Mouse (Mus musculus) kidney, adult 2 months (tissue): ENCODE results near the gene Spata2. TPM values are rescaled to one million over a fixed set of nuclear protein-coding genes. Genes with fewer than 3 reads are reported as not detected.

Source experiments
- DNase-seq: peaks from one replicate; pipeline ENCODE4 v3.0.0; 2021
- H3K27ac ChIP-seq: fragments of 200-500 bp; 2 replicates; pipeline ENCODE4 v1.5.1; 2012; ENCODE audit warnings: low read depth, low read length, control low read depth, inconsistent platforms; ENCODE audit not compliant: insufficient read depth
- H3K27me3 ChIP-seq: fragments of 200-500 bp; replicated peaks from 2 replicates; pipeline ENCODE4 v1.6.1; 2012; ENCODE audit warnings: mild to moderate bottlenecking, moderate library complexity, low read length, inconsistent platforms; ENCODE audit not compliant: control insufficient read depth, insufficient read depth
- H3K36me3 ChIP-seq: fragments of 200-500 bp; 2 replicates; pipeline ENCODE4 v1.6.1; 2012; ENCODE audit warnings: mild to moderate bottlenecking, moderate library complexity, low read length, inconsistent platforms; ENCODE audit not compliant: control insufficient read depth, insufficient read depth
- H3K4me1 ChIP-seq: fragments of 200-500 bp; 2 replicates; pipeline ENCODE4 v1.6.1; 2011; ENCODE audit warnings: low read length; ENCODE audit not compliant: control insufficient read depth, insufficient read depth
- H3K4me3 ChIP-seq: fragments of 200-500 bp; 2 replicates; pipeline ENCODE4 v1.5.1; 2011; ENCODE audit warnings: mild to moderate bottlenecking, low read depth, low read length, control low read depth; ENCODE audit not compliant: insufficient read depth
- CTCF ChIP-seq: fragments of 200-500 bp; conservative IDR thresholded peaks from 2 replicates; pipeline ENCODE4 v1.5.1; 2011; ENCODE audit warnings: low read depth, mild to moderate bottlenecking, control low read depth, low read length, moderate library complexity, mixed read lengths; ENCODE audit not compliant: insufficient read depth, insufficient read length
- POLR2A ChIP-seq: fragments of 200-500 bp; IDR thresholded peaks from one replicate; pipeline ENCODE4 v1.6.1; 2011; ENCODE audit warnings: low read depth, low read length, control low read depth
- WGBS: fragments of 180-500 bp; shearing (Covaris S2); methylation state at CpG from one replicate; pipeline ENCODE4 v1.1.7; 2018; 5-methylcytosine and 5-hydroxymethylcytosine counted together
- polyA plus RNA-seq: library from polyadenylated mRNA; depleted of rRNA; stranded (reverse); fragments of >200 nt; gene quantifications from 2 replicates; pipeline ENCODE4 v1.2.3, GENCODE M21; 2012

The Spata2 gene
- polyA plus RNA-seq, 1 experiment = 26.5 TPM

DNA sequence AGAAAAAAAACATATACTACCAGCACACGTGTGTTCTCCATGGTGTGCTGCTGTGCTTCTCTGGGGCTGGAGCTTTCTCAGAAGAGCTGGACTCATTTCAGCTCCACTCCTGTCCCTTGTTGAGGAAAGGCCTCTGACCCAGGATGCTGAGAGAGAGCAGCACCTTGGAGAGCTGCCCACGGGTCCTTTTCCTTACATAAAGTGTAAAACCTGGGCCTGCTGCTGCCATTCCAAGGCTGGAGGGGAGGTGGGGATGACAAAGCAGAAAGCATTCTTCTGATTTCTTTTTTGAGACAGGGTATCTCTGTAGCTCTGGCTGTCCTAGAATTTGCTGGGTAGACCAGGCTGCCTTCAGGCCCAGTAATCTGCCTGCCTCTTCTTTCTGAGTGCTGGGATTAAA, 14.6 kb downstream of the Spata2 start:
- H3K4me1 ChIP-seq = peaks cover 13% of the 10 kb centered on the region
- 32% methylated on average over 2 of the region's 2 CpGs for WGBS
- no peak overlapping the region for H3K4me3 ChIP-seq
- TF ChIP-seq POLR2A = no peak
- no peak for TF ChIP-seq CTCF
- no peak for DNase-seq
- H3K27me3 ChIP-seq = no peaks in the 10 kb centered on the region
- no peak overlapping the region for H3K27ac ChIP-seq
- H3K36me3 ChIP-seq = no peaks in the 10 kb centered on the region; the same call in 1 of the 2 replicates

DNA sequence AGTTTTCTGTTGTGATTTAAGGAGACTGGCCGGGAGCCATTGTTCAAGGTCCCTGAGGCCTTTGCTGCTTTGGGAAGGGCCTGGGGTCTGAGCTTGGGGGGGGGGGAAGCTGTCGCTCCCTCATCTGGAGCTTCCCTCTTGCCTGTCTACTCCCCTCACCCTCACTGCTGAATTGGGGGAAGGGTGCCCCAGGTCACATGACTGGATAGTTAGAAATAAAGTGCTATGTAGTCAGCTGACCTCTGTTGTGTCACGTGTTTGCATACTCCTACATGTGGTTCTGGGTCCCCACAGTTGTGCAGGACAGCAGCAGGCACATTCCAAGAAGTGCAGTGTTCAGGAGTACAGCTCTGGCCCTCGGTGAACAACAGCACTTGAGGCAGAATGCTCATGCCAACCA, 15.9 kb downstream of the Spata2 start:
- peak; percentile 47 for DNase-seq
- H3K4me1 ChIP-seq = peaks cover 7% of the 10 kb centered on the region
- no peaks in the 10 kb centered on the region for H3K27me3 ChIP-seq
- 46% methylated on average over 4 of the region's 4 CpGs for WGBS
- no peak overlapping the region for H3K4me3 ChIP-seq
- H3K27ac ChIP-seq = 0 out of 2 replicates have a peak overlapping the region, but pooled peaks have one; percentile 4
- H3K36me3 ChIP-seq = no peaks in the 10 kb centered on the region; the same call in 1 of the 2 replicates
- TF ChIP-seq POLR2A = no peak
- TF ChIP-seq CTCF = no peak

DNA sequence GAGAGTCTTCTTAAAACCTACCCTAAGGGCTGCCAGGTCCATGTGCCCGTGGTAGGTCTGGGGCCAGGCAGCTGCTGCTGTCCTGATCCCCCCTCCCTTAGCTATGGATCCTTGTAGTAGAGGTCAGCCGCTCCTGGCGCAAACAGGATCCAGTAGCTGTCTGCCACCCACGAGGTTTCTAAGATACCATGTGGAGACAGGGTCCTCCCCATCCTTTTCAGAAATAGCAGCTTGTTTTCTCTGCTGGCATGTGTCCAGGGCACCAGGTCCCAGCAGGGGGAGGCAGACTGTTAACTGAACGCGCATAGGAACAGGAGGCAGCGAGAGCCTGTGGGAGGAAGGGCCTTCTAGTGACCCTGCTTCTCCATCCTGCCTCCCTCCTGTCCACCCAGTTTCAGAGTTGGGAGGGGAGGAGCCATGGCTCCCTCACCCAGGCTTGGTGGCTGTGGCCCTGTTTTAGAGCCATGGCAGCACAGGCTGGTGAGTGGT, 16.4 kb downstream of the Spata2 start:
- DNase-seq = peak; percentile 52
- TF ChIP-seq POLR2A (no peak), CTCF (no peak)
- no peak overlapping the region for H3K27ac ChIP-seq
- no peaks in the 10 kb centered on the region; the same call in 1 of the 2 replicates for H3K36me3 ChIP-seq
- 19% methylated on average over 7 of the region's 7 CpGs for WGBS
- no peak overlapping the region for H3K4me3 ChIP-seq
- peaks cover 7% of the 10 kb centered on the region for H3K4me1 ChIP-seq
- H3K27me3 ChIP-seq = no peaks in the 10 kb centered on the region

DNA sequence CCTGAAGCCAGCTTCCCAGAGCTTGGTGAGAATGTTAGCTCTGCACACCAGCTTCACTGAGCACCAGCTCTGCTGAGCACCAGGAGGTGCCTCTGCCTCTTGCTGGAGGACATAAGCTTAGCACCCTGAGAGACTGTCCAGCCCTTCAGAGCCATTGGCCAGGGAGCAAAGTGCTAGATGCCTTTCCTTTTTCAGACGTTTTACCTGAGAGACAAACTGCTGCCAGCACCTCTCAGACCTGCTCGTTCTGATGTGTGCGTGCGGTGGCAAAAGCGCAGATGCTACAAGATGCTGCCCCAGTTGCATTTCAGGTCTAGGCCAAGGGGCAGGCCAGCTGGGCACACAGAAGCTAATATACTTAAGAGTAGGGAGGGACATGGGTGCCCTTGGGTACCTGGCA, 17.1 kb downstream of the Spata2 start:
- TF ChIP-seq POLR2A (no peak), CTCF (no peak)
- Histone ChIP-seq H3K27me3 (no peaks in the 10 kb centered on the region), H3K4me1 (peaks cover 7% of the 10 kb centered on the region), H3K36me3 (no peaks in the 10 kb centered on the region; the same call in 1 of the 2 replicates), H3K4me3 (no peak overlapping the region), H3K27ac (no peak overlapping the region)
- no peak for DNase-seq
- 68% methylated on average over 5 of the region's 5 CpGs for WGBS

DNA sequence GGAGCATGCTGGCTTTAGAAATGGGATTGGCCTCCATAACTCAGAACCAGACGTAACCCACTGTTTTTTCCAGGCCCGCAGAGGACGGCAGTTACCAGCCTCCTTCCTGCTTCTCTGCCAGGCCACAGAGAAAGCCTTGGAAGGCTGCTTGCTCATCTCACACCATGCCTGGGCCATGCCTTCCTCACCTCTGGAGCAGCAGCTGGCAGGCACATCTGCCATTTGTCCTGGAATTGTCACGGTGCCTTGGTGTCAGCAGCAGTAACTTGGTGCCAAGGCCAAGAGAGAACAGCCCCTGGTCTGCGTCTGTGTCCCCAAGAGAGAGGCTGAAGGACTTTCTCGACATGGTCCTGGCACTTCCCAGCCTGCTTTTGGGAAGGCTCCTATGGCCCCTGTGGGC, 18.5 kb downstream of the Spata2 start:
- peaks cover 2% of the 10 kb centered on the region; the same call in 1 of the 2 replicates for H3K36me3 ChIP-seq
- H3K4me1 ChIP-seq = peaks cover 7% of the 10 kb centered on the region
- no peak overlapping the region for H3K27ac ChIP-seq
- no peaks in the 10 kb centered on the region for H3K27me3 ChIP-seq
- 79% methylated on average over 6 of the region's 6 CpGs for WGBS
- H3K4me3 ChIP-seq = no peak overlapping the region
- DNase-seq = no peak
- no peak for TF ChIP-seq POLR2A
- TF ChIP-seq CTCF = no peak

DNA sequence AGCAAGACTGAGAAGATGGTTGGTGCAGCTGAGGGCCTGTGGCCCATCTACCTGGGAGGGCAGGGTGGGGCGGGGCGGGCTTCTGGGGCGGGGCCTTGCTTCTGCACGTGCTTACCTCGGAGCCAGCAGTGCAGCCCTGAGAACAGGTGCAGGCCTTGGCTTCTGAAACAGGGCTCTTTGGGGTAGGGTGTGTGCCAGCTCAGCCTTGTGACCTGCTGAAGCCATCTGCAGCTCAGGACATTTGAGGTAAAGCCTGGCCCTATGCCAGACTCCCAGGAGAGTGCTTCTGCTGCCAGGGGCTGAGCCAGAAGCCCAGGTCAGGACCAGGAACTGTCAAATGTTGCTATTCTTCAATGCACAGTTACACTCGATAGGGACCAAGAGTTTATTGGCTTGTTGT, 21.1 kb downstream of the Spata2 start:
- no peak for DNase-seq
- WGBS = 75% methylated on average over 6 of the region's 6 CpGs
- H3K4me1 ChIP-seq = no peaks in the 10 kb centered on the region
- H3K4me3 ChIP-seq = no peak overlapping the region
- H3K27ac ChIP-seq = no peak overlapping the region
- no peaks in the 10 kb centered on the region for H3K27me3 ChIP-seq
- peaks cover 2% of the 10 kb centered on the region; the same call in 1 of the 2 replicates for H3K36me3 ChIP-seq
- TF ChIP-seq CTCF (no peak), POLR2A (no peak)

DNA sequence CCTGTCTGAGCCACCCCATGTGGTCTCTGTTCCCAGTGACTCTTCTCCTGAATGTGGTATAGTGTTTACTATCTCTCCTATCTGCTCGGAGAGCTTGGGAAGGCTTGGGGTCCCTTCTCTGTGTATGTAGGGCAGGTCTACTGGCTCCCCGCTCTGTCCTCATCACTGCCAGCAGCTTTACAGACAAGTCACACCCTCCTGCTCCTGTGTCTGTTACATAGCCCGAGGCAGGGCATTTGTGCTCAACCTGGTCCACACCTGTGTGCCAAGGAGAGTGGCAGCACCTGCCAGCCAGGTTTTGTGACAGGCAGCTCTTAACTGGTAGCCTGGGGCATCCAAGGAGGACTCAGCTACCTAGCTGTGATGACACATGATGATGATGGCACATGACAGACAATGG, 22.1 kb downstream of the Spata2 start:
- no peak for TF ChIP-seq CTCF
- no peak for TF ChIP-seq POLR2A
- no peak overlapping the region for H3K27ac ChIP-seq
- H3K4me1 ChIP-seq = no peaks in the 10 kb centered on the region
- DNase-seq = no peak
- H3K27me3 ChIP-seq = no peaks in the 10 kb centered on the region
- peaks cover 5% of the 10 kb centered on the region; the same call in 1 of the 2 replicates for H3K36me3 ChIP-seq
- WGBS = 88% methylated on average over 3 of the region's 3 CpGs
- no peak overlapping the region for H3K4me3 ChIP-seq

DNA sequence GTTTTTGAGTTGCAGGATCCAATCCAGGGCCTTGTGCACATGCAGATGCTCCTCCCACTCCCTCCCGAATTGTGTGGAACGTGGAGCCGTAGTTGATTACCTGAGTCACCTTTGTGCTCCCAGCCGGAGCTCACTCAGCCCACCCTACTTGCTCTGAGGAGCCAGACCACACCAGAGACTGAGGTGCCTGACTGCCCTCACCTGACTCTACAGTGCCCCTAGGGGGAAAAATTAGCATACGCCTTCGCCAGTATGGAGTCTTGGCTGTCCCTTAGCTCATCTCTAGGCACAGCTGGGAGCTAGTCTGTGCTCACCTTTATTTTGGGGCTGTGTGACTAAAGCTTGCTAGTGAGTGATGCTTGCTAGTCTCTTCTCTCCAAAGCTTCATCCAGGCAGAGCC, 24.2 kb downstream of the Spata2 start:
- Histone ChIP-seq H3K27me3 (no peaks in the 10 kb centered on the region), H3K4me1 (no peaks in the 10 kb centered on the region), H3K4me3 (no peak overlapping the region), H3K27ac (no peak overlapping the region), H3K36me3 (peaks cover 6% of the 10 kb centered on the region; the same call in 1 of the 2 replicates)
- no peak for TF ChIP-seq POLR2A
- TF ChIP-seq CTCF = no peak; the same call in 1 of the 2 replicates
- DNase-seq = no peak
- 79% methylated on average over 6 of the region's 6 CpGs for WGBS
